Mouse (Mus musculus) kidney, postnatal 4 days (tissue): ENCODE measurements around the gene Pafah2.

Experiments used
- DNase-seq, 2 experiments: peaks; one replicate each; pipeline ENCODE4 v3.0.0; 2021; ENCODE audit warnings: mixed read lengths in 2 of 2

The Pafah2 gene

GRCm38 (mm10) chr4:134466381-134467262, 70.5 kb downstream of the Pafah2 start:
- no peak for DNase-seq

- DNase-seq, result peak; percentile 43 to 50
Observed at GRCm38 (mm10) chr4:134467435-134468214, 71.5 kb downstream of the Pafah2 start.

DNA sequence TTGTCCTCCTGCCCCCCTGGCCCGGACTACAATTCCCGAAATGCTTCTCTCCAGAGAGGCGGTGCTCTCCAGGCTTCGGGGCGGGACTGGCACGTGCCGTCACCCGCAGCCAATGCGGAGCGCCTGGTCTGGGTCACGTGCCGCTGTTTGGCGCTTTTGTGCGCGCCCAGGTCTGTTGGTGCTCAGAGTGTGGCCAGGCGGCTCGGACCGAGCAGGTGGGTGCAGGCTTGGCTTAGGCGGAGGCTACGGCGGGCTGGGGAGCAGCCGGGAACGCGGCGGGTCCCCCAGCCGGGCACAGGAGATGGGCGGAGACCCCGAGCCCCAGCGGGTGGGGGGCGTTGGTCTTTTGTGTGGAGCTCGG, 72.1 kb downstream of the Pafah2 start, which contains the start of gene Stmn1:
TSS of gene Stmn1 (plus strand) at position 106 of the 361 bp plus-strand sequence.
- DNase-seq, result peak; percentile 94 to 97

DNA sequence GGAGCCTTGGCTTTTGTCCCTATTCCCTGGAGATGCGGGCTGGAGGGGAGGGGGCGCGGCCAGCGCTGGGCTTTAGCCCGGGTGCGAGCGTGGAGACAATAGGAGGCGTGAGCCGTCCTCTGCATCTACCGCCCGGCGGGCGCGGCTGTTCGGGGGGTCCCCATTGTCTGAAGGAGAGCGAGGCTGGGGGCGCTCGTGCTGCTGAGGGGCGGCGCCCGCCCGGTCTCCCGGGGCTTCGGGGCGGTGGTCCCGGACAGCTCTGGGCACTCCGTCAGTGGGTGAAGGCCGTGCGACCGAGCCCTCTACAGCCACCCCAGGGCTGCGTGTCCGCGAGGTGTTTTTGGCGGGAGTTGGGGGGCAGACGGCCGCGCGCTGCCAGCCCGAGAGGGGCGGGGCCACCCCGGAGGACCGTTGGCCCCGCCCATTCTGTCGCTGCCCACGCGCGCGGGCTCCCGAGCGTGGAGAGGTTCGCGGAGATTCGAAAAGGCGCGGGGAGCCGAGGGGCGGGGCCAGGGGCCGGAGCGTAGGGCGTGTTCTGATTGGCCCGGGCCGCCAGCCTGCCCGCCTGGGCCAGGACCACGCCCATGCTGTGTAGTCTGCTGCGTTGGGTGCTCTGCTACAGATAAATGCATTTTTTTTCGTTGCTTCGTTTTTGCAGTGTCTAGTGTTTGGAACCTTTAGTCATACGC, 72.6 kb downstream of the Pafah2 start:
- peak; percentile 98 for DNase-seq

GRCm38 (mm10) chr4:134469341-134469796, 73.2 kb downstream of the Pafah2 start:
- DNase-seq, result no peak

GRCm38 (mm10) chr4:134469985-134470384, 73.9 kb downstream of the Pafah2 start:
- DNase-seq, result no peak

- no peak for DNase-seq
Observed at GRCm38 (mm10) chr4:134471469-134471868, 75.3 kb downstream of the Pafah2 start.

DNA sequence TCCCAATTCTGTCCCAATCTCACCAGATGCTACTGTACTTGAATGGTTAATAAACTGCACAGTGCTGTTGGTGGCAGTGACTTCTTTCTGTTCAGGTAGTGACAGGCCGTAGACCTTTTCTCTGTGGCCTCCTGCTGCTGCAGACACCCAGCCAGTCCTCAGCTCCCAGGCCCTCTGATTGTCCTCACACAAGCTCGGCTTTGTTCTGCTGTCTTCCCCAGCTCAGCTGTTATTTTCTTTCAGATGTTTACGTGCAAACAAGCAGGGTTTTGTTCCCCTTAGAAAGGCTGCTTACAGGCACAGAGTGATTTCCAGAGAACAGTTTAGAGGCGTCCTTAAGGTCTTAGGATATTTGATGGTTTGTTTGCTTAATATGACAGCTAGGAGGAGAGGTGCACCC, 77.6 kb downstream of the Pafah2 start:
- no peak for DNase-seq

GRCm38 (mm10) chr4:134474240-134474639, 78.1 kb downstream of the Pafah2 start:
- DNase-seq, result no peak

DNA sequence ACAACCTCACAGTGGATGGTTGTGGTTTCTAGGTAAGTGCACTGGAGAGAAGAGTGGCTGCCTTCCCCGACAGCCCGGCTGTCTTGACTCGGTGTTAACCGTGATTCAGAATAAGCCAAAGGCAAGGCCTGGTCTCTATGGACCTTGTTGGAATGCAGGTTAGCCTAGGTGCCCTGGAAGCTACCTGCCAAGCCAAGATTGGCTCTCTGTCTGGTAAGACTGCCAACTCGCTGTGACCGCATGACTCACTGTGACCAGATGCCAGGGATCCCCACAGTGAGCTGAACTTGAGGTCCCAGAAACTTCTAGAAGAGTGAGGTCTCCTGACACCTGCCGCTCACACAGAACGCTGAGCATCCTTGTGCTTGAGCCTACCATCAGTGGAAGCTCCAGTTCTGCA, 80.8 kb downstream of the Pafah2 start:
- no peak for DNase-seq
